Mouse (Mus musculus) heart, postnatal 25 days (tissue): ENCODE measurements around the gene Fbn1. TPM values are rescaled to one million over a fixed set of nuclear protein-coding genes. Genes with fewer than 3 reads are reported as not detected.

Experiments used
- DNase-seq: peaks from one replicate; pipeline ENCODE4 v3.0.0; 2022; ENCODE audit warnings: low spot score
- intact Hi-C: fragments of 180-260 bp; cut with DNase I; formaldehyde crosslinking; loops from one replicate; pipeline ENCODE4 v1.15.1; 2025
- total RNA-seq, 2 experiments: library from RNA; stranded (reverse); gene quantifications; 2 replicates each; pipeline ENCODE4 v1.2.3; 2021

The Fbn1 gene
- total RNA-seq, 2 experiments from 2014 or later, result 74.5 to 83.0 TPM

DNA sequence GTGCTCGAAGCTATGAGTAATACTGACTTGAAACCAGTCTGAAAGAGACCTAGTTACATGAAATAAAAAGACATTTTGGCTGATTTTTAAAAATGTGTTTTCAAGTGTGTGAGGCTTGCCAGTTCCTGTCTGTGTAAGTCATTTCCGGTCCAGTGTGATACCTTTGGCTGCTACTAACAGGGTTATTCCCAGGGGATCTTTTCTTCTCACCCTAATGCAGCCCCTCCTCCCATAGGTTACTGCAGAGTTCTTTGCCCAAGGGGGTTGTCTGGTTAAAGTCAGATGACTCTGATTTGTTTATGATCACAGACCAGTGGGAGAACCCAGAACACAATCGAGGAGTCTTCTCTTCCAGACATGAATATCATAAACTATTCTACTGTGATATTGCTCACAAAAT, 151.3 kb downstream of the Fbn1 start:
- intact Hi-C loops, result no loop called here
- no peak for DNase-seq

DNA sequence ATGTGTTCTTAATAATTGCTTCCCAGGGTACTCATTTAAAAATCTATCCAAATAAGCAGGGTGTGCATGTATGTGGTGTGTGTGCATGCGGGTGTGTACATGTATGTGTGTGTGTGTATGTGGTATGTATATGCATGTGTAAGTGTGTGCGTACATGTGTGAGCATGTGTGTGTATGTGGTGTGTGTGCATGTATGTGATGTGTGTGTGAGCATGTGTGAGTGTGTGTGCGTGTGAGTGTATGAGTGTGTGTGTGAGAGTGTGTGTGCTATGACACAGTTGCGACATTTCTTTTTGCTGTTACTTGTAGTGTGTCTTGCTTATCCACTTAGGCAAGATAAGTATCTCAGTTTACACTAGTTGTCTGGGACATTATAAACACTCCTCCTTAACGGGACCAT, 151.7 kb downstream of the Fbn1 start:
- no peak for DNase-seq
- intact Hi-C loops, result no loop called here

DNA sequence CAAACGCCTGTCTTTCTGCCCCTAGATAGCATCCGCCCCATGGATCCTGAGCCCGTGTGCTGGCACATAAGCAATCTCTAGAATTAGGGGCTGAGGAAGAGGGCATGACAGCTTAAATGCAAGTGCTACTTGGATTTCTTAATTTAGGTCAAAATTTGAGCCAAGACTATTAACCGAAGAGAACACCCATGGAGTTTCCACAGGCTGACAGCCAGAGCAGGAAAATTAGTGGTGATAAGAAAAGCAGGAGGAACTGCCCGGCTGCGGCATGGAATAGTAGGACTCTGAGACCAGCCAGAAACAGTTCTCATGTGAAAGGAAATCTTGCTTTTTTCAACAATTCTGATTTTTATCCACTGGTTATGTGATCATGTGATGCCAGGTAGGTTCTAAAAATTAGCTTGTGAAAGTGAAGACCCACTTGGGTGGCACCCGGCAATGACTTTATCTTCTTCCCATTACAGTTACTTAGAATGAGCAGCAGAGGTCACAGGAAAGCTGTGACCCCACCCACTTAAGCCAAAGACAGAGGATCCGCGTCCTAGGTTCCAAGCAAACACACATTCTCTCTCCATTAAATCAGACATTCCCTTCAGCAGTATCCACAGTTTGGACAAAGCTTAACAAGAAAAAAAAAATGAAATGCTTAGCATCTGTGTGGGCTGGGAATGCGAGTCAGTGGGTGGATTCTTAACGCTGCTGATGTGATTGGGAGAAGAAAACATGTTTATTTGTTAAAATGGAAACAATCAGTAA, 152.4 kb downstream of the Fbn1 start:
- no peak for DNase-seq
- intact Hi-C loops, result no loop called here

DNA sequence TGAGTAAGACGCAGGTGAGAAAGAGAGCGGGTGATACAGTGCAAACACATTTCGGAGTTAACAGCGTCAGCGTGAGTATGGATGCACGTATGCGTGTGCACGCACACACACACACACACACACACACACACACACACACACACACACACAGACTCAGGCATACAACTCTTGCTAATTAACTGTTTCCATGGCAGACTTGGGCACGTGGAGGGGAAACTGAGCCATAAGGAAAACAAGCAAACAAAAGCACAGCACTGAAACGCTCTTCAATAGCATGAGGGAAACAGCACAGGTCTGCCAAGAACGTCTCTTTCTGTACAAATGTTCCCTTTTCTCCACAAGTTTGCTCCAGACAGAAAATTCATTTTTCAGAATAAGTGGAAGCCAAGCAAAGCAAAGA, 153.2 kb downstream of the Fbn1 start:
- DNase-seq, result no peak
- intact Hi-C loops, result no loop called here

DNA sequence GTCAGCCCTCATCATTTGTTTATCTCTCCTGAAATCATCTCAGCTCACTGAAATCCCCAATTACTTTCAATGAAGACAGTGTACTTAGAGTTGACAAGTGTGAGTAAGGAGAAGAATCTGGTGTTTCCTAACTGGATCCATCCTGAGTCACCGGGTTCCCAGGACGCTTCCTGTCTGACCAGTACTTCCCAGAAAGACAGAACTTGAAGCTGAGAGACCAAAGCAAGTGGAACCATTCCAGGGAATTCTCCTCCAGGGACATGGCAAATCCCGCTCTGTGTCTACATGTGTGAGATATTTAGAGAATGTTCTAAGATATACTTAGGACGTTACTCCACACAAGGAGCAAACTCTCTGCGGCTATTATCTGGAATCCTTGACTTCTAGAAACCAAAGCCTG, 158.6 kb downstream of the Fbn1 start:
- no peak for DNase-seq
- intact Hi-C loops, result no loop called here

DNA sequence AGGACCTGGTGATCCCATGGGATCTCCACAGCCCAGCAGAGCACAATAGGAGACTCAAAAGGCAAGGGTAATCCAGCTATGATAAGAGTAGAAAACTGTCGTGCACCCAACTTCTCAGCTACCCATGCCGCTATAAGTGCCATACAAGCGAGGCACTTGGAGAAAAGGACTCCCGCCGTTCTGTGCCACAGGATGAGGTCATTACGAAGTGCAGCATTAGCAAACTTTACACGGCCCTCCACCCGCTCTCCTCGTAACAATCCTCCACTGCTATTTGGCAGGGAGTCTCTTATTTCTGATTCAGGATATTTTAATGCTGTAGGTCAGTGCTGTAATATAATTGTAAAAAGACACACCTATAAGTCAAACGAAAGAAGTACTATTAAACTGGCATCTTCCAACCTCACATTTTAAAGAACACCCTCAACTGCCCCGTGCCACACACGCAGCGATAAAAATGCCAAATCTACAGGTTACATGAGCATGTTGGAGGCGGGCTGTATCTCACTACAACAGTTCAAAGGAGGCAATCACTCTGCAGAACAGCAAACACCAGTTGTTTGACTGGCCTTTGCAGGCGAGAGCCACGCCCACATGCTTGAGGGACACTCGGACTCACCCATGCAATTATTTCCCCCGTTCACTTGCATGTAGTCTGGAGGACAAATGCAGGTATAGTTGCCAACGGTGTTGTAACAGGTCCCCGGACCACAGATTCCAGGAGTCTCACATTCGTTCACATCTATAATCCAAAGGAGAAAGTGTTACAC, 165.4 kb downstream of the Fbn1 start:
- intact Hi-C loops, result no loop called here
- no peak for DNase-seq

DNA sequence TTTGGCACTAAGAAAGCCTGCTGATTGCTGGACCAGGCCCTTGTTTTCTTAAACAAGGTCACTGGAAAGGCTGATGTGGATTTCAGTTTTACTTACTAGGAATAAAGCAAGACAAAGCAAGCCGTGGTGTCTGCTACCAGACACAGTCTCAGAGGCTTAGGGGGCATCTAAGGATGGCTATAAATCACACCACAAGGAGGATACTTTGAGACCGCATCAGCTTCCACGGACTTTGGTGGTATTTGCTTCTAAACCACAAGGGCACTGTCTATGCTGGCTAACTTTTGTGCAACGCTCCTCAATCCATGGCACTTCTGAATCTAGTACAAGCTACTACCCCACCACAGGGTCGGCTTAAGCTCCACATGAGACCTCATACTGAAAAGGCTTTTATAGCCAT, 167.4 kb downstream of the Fbn1 start:
- no peak for DNase-seq
- intact Hi-C loops, result no loop called here

DNA sequence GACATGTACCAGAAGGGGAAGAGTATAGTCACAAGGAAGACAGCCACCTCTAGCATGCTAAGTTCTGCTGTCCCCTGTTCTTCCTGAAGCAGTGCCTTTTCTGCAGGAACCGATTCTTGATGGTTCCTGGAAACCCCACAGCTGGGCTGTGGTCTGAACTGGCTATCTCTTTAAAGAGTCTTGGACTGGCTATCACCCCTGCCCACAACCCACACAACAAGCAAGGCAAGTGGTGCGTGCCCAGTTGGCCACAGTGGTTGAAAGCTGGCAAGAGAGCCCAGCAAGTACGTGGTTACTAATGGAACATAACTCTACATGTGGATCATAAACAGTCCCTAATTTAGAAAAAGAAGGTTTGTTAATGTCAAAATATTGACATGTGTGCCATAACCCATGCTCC, 170.6 kb downstream of the Fbn1 start:
- DNase-seq, result no peak
- intact Hi-C loops, result no loop called here

DNA sequence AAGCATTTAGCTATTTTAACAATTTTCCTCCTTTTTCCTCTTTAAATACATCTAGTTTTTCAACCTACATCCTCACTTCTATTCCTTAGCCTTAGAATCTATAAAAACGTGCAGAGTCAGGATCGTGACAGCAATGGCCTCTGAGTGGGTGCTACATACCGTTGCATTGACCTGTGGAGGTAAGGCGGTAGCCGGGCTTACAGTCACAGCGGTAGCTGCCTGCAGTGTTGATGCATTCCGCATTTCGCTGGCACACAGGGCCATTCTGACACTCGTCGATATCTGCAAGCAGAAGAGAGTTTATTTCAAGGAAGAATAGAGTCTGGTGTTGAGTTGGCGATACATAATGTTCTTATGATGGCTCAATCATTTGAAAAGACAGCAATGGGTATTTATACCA, 172.6 kb downstream of the Fbn1 start:
- no peak for DNase-seq
- intact Hi-C loops, result no loop called here

DNA sequence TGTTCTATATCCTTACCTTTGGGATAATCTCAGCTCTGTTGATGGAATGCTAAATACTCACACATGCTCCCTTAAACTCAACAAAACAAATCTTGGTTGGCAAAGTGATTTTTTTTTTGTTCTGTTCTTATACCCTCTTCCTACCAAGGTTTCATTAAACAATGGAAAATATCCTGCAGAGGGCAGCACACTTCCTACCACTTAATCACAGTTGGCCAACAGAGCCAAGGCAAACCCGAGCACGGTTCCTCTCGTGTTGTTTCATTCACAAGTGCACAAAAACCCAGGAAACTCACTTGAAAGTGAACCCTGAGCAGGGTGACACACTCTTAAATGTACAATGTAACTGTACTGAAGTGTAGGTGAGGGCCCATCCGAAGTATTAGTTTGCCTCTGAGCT, 173.6 kb downstream of the Fbn1 start:
- intact Hi-C loops, result loop anchor here (1.0 kb wide), 1 partner anchor 270 kb away; no protein-coding TSS in a partner anchor
- no peak for DNase-seq

DNA sequence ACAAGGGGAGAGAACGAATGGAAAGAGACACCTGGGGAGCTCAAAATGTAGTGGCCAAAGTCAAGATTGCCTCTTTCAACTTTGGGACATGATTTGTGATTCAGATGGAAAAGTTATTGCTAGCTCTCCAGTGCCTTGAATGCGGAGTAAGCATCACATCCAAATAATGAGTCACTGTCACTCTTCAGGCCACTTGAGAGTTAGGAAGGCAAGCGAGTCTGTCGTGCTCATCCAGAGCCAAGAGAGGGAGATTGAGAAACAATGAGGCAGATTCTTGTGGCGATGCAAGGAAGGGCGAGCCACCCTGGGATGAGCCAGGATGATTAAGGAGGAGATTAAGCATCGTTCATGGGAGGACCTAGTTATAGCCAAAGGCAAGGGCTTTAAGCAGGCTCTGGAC, 176.2 kb downstream of the Fbn1 start:
- no peak for DNase-seq
- intact Hi-C loops, result no loop called here

DNA sequence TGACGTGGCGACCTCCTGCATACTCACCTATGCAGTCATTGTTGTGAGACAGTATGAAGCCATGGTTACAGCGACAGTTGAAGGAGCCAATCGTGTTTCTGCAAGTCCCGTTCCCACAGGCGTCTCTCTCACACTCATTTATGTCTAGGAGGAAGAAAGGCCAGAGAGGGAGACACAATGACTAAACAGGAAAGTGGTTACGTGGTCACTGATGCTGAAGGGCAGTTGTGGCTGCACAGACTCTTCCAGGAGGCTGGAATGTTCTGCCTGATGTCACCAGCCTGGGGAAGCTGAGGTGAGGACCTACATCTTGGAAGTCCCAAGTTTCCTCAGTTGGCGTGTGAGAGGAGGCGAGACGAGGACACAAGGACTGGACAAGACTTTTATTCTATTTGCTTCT, 177.3 kb downstream of the Fbn1 start:
- no peak for DNase-seq
- intact Hi-C loops, result no loop called here

DNA sequence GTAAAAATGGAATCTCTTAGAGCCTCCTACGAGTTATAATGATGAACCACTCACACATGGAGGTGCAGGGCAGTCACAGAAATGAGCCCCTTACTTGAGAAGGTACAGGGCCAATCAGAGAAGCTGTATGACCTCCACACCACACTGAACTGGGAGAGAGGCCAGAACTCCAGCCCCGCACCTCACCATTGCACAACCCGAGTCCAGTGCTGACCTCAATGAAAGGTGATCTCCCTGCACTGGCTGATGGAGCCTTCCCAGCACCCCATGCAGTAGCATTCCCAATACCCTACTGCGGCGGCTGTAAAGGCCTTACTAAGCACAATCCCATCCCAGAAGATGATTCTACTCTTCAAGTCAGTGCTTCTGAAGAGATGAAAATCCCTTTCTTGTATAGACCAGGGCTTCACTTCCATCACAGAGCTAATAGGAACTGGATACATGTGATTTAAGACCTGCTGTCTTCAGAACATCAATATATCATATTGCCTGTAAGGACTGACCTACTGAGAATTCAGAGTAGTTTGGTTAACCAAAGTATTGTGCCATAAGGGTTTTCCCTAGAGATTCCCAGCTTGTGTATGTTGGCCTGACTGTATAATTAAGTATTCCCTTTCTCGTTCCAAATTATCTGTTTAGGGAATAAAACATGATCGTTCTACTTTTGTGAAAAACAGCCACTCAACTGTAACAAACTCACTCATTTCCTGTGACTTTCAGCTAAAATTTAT, 182.5 kb downstream of the Fbn1 start:
- no peak for DNase-seq
- intact Hi-C loops, result no loop called here

DNA sequence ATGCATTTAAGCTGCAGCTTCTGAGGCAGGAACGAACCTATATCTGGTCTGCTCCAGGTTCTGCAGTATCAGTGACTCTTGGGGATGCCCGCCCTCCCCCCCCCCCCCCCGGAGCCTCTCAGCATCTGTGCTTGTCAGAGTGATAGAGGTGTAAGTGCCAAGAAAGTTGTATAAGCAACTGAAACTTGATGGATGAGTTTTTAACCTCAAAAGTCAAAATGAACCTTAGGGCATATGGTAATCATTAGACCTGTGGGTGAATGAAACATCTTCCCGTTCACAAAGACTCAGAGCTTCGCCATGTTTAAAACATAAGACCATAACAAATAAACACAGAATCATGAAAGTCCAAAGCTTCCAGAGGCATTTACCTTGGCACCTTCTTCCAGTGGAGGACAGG, 183.3 kb downstream of the Fbn1 start:
- intact Hi-C loops, result no loop called here
- no peak for DNase-seq

DNA sequence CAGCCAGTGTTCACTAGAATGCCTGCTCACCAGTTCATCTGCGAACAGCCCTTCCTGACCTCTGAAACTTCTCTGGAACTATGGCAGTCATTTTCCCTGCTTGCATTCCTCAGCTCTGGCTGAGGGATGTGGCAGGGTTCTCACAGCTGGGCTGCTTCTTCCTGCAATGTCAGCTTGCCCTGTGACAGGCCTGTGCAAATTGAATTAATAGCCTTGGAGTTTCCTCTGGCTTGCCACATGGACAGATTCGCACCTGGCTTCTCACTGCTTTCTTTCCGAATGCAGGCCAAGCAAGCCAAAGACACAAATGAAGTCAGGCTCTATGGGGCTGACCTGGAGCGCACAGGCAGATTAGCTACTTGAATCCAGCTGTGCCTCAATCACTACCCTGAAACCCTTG, 184.4 kb downstream of the Fbn1 start:
- no peak for DNase-seq
- intact Hi-C loops, result no loop called here

DNA sequence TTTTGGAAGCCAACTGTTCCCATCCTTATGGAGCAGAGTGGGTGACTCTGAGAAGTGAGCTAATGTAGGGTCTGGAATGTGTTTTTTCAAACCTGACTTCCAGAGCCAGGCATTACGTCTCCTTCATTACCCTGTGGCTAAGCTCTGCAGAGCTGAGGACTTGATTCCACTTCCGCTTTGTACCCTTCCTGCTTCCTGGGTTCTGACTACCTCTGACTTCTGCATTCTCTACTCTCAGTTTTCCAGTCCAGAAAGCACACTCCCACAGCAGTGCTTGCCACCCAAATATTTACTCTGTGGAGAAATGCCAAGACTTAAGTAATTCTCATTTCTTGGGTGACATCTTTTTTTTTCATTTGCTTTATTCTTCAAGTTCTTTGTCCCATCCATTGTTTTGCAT, 185.2 kb downstream of the Fbn1 start:
- DNase-seq, result no peak
- intact Hi-C loops, result no loop called here

DNA sequence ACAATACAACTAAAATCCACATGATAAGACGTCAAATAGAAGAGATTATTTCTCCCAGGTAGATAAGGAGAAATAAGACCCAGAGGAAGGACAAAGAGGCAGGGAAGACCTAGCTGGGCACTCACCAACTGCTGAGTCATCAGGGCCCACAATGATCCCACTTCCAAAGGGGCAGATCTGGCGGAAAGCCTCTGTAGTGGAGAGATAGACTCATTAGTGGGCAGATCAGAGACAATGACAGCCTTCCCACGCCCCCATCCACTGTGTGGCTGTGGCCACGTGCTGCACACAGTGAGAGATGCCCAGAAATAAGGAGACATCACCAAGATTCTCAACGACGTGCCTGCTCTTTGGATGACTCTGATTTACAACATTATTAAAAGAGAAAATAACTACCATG, 186.7 kb downstream of the Fbn1 start:
- no peak for DNase-seq
- intact Hi-C loops, result no loop called here

DNA sequence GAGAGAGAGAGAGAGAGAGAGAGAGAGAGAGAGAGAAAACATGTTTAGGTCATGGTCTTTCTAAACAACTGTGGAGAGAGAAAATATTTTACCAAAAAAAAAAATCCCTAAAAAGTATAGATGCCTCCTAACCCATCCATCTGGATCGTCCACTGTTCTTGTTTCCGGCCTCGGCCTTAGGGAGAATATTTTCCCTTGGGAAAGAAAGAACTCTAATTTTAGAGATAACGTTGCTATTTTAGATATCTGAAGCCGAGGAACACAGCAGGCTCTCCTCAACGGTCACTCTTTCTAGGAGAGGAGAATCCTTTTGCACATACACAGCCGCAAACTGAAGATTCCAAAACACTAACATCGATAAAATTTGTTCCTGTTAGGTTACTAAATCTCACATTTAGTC, 188.1 kb downstream of the Fbn1 start:
- intact Hi-C loops, result no loop called here
- DNase-seq, result no peak

DNA sequence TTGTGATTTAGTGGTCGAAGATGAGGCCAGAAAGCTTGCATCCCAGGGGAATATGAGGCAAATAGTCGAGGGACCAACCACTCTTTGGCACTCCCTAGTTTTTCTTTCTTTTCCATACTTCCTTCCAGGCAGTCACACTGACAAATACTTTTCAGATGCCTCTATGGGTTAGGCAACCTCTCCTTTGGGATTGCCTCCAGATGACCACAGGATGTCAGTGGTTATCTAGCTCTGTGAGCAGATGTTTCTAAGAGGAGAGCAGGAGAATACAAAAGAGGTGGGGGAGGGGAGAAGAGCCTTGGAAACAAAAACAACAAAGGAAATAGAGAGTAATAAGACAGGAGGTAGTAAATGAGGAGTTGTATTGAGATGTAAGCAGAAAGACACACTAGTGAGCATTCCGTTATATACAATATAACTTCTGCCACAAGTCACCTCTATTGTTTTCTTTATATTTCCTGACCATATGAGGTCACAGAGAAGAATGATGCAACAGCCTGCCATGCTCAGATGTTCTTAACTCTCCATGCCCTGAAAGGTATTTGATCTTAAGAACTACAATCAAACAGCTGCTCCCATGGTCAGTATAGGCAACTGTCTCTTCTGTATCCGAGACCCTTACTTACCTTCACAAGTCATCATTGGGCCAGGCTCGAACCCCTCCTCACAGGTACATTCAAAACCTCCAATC, 189.3 kb downstream of the Fbn1 start:
- intact Hi-C loops, result no loop called here
- no peak for DNase-seq

DNA sequence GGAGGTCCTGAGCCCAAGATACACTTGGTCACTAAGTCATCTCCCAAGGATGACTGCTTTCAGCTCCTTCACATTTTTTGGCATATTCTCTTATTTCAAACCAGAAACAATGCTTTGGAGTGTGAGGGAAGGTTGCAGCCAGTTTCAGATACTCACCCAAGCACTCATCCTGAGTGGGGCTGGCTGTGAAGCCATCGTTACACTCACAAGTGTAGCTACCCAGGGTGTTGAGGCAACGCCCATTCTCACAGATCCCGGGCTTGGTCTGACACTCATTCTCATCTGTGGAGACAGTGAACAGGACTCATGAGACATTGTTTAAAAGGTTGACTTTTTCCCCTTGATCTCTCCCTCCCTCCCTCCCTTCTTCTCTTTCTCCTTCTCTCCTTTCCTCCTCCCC, 192.6 kb downstream of the Fbn1 start:
- intact Hi-C loops, result no loop called here
- no peak for DNase-seq
